Mouse (Mus musculus) thymus, postnatal 10 days (tissue): ENCODE results near the gene Trpm5.

ENCODE experiments used
- DNase-seq, 2 experiments: peaks; one replicate each; pipeline ENCODE4 v3.0.0; 2021; ENCODE audit warnings: low spot score in 2 of 2

Gene Trpm5

DNA sequence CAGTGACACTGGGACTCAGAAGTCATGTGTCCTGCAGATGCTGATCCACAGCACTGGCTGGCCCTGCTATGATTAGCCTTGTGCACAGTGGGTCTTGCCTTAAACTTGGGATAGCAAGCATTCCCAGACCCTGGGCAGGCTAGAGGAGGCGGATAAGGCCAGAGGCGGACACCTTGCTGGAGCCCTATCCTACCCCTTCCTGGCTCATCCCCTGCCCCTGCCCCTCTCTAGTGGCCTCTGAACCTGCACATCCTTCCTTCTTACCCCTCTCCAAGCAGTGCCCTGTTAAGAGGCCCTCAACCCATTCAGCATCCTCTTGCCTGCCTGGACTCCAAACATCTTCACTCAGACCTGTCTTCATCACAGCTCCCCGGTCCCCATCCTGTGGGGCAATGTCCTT lies 53.9 kb downstream of the Trpm5 start:
- DNase-seq: no peak

- DNase-seq: no peak
These were observed 56.1 kb downstream of the Trpm5 start for GRCm38 (mm10) chr7:143038174-143038931.

DNA sequence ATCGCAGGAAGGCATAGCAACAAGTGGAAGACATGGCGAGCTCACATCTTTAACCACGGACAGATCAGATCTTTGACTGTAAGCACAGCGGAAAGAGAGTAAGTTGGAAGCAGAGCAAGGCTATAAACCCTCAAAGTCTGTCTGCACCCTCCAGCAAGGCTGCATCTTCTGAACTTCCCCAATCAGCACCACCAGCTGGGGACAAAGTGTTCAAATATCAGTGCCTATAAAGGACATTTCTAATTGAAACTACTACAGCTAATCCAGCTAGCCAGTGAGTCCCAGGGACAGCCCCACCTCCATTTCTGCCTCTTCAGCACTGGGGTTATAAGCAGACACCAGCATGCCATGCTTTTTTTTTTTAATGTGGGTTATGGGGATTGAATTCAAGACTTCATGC lies 57.1 kb downstream of the Trpm5 start:
- DNase-seq: no peak

DNA sequence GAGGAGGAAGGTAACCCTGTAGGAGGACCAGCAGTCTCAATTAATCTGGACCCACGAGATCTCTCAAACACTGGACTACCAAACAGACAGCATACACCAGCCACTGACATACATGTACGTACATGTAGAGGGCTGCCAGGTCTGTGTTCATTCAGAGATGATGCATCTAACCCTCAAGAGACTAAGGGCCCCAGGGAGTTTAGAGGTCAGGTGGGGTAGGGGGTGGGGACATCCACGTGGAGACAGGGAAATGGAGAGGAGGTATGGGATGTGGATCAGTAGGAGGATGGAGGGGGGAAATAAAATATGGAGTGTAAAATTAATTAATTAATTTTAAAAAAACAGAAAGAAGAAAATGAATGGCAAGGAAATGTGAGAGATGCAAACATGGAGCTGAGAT lies 57.7 kb downstream of the Trpm5 start:
- DNase-seq: no peak

- no peak for DNase-seq
These were observed 59.7 kb downstream of the Trpm5 start for GRCm38 (mm10) chr7:143034519-143035450.

GRCm38 (mm10) chr7:143034112-143034511 lies 60.3 kb downstream of the Trpm5 start:
- DNase-seq: no peak

- no peak for DNase-seq
These were observed 60.9 kb downstream of the Trpm5 start for GRCm38 (mm10) chr7:143033581-143033980.

DNA sequence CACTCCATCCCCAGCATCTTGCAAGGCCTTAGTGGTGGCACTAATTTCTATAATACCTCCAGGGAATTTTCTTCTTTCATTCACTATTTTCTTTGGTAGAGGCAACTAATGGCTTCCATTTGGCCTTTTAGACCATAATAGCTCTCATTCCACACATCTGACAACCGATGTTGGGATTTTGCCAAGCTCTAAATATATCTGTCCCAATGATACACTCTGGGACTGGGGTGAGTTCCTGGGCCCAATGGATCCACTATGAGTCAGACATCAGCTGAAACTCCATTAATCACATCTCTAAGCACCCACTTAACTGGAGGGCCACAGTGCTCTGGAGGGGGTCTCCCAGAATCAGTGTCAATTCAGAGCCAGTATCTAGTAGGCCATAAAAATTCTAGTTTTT lies 62.6 kb downstream of the Trpm5 start:
- no peak for DNase-seq

DNA sequence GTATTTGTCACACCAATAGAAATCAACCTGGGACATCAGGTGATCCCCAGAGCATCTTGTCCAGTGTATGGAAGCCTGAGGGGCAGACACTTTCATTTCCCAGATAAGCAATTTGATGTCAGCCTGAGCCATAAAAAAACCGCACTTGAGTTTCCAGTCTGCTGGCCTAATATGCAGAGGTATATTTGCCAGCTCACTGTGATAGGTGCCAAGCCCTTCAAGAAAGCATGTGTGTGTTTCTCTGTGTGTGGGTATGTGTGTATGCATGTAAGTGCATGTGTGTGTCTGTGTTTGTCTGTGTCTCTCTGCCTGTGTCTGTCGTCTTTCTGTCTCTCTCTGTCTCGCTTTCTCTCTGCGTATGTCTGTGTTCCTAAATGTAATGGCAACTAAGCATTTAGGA lies 67.2 kb downstream of the Trpm5 start:
- no peak for DNase-seq

GRCm38 (mm10) chr7:143025496-143025895 lies 68.9 kb downstream of the Trpm5 start:
- DNase-seq: no peak

DNA sequence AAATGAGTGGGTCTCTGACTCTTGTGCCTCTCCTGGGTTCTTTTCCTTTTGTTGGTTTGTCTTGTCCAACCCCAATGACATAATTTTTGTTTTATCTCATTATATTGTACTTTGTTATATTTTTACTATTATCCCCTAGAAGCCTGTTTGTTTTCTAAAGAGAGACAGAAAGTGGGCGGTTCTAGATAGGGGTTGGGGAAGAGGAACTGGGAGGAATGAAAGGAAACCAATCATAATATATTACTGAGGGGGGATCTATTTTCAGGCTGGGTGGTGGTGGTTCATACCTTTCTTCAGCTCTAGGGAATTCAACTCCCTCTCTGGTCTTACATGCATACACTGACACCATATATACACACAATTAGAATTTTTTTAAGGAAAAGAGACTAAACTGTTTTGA lies 70.1 kb downstream of the Trpm5 start:
- no peak for DNase-seq

GRCm38 (mm10) chr7:143023499-143023898 lies 70.9 kb downstream of the Trpm5 start:
- DNase-seq: no peak

DNA sequence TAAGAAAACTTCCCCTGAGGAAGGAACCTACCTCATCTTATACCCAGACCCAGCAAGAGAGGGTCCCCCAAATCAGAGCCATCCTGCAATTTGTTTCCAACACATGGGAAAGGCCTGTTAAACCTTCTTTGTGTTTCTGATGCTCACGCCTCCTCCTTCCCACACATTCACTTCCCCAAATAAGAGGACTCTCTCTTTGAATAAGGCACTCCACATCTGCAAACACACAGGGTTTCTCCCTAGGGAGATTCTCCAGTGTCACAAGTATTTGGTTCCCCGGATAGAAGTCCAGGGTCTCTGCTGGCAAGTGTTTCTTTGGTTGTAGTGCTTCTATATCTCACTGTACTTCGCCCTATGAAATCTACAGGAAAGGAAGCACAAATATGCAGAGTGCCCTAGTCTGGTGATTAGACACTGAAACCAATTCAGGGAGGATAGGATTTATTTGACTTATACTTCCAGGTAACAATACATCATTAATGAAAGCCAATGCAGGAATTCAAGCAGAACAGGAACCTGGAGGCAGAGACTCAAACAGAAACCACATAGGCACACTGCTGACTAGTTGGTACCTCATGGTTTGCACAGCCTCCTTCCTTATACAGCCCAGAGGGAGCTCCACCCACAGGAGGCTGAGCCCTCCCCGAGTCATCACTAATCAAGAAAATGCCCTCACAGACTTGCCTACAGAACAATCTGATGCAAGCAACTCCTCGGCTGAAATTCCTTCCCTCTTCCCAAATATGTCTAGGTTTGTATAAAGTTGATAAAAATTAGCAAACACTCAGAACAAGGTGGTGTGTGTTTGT lies 72.9 kb downstream of the Trpm5 start:
- DNase-seq: no peak

DNA sequence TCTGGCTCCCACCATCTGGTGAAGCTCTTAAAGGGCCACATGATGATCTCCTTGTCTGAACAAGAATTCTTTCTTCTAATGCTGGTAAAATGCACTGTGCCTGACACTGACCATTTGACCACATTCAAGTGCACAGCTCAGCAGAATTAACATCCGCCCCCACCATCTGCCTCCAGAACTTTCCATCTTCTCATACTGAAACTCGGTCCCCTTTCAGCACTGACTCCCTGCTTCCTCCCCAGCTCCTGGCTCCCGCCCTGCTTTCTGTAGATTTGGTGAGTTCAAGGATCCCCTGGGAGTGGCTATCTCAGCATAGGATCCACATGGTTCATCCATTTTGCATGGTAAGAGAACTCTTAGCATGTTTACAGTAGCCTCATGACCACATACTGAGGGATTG lies 73.7 kb downstream of the Trpm5 start:
- no peak for DNase-seq

DNA sequence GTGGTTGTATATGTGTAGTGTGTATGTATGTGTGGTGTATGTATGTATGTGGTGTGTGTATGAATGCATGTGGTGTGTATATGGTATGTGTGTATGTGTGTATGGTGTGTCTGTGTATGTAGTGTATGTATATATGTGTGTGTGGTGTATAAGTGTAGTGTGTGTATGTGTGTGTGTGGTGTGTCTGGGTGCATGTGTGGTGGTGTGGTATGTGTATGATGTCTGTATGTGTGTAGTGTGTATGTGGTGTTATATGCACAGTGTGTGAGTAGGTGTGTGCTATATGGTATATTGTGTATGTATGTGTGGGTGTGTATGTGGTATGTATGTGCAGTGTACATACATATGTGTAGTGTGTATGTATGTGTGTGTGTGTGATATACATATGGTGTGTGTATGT lies 74.4 kb downstream of the Trpm5 start:
- no peak for DNase-seq
